8 mouse cellular contexts compared by ENCODE assay signal in genomic region chr8:25353822-25354770, GRCm38 (mm10).
DNase-seq lines count a peak whose midpoint lies in the region; ATAC-seq lines count a peak whose summit lies in the region.

No protein-coding gene starts in this region.

- peak overlapping the region; percentile 36 for H3K4me2 ChIP-seq in lung, embryonic 16.5 days (ENCODE audit: low read depth, low read length)
- H3K4me2 ChIP-seq in embryonic facial prominence, embryonic 14.5 days (ENCODE audit: low read depth, low read length), result peak overlapping the region; percentile 44
- H3K4me2 ChIP-seq in neural tube, embryonic 13.5 days, result peak overlapping the region; percentile 49

- peaks cover 4% of the 10 kb centered on the region; the same call in 1 of the 2 replicates for H3K4me1 ChIP-seq in lung, embryonic 16.5 days (replicated peaks; ENCODE audit: control insufficient read depth, insufficient read depth, low read length)
- peaks cover 14% of the 10 kb centered on the region for H3K4me1 ChIP-seq in embryonic facial prominence, embryonic 14.5 days (ENCODE audit: control insufficient read depth, insufficient read depth, low read length)
- peaks cover 30% of the 10 kb centered on the region for H3K4me1 ChIP-seq in limb, embryonic 10.5 days
- H3K4me1 ChIP-seq in neural tube, embryonic 13.5 days (replicated peaks), result peaks cover 17% of the 10 kb centered on the region

- no peaks in the 10 kb centered on the region for H3K36me3 ChIP-seq in lung, embryonic 16.5 days (ENCODE audit: control insufficient read depth, insufficient read depth, low read length)
- no peaks in the 10 kb centered on the region for H3K36me3 ChIP-seq in embryonic facial prominence, embryonic 14.5 days (ENCODE audit: control insufficient read depth, insufficient read depth, low read length)
- H3K36me3 ChIP-seq in limb, embryonic 10.5 days, result no peaks in the 10 kb centered on the region
- no peaks in the 10 kb centered on the region for H3K36me3 ChIP-seq in neural tube, embryonic 13.5 days

- ATAC-seq in lung, embryonic 16.5 days (ENCODE audit: low read depth), result no peak
- ATAC-seq in embryonic facial prominence, embryonic 14.5 days (ENCODE audit: low read depth), result peak; percentile 80
- ATAC-seq in neural tube, embryonic 13.5 days (ENCODE audit: low read depth), result peak; percentile 84

- H3K27me3 ChIP-seq in lung, embryonic 16.5 days (ENCODE audit: control insufficient read depth, insufficient read depth, low read depth, low read length), result peaks cover 15% of the 10 kb centered on the region
- no peaks in the 10 kb centered on the region for H3K27me3 ChIP-seq in embryonic facial prominence, embryonic 14.5 days (replicated peaks; ENCODE audit: control insufficient read depth, insufficient read depth, low read length)
- H3K27me3 ChIP-seq in limb, embryonic 10.5 days (ENCODE audit: low read depth, poor library complexity, severe bottlenecking), result 0 out of 2 replicates have a peak, but pooled peaks cover 8% of the 10 kb centered on the region
- H3K27me3 ChIP-seq in neural tube, embryonic 13.5 days, result peaks cover 9% of the 10 kb centered on the region; the same call in 1 of the 2 replicates

- H3K9me3 ChIP-seq in lung, embryonic 16.5 days (ENCODE audit: control insufficient read depth, low read length), result no peaks in the 10 kb centered on the region
- peaks cover 9% of the 10 kb centered on the region for H3K9me3 ChIP-seq in embryonic facial prominence, embryonic 14.5 days (ENCODE audit: control insufficient read depth, low read length)
- H3K9me3 ChIP-seq in limb, embryonic 10.5 days (replicated peaks), result no peaks in the 10 kb centered on the region
- no peaks in the 10 kb centered on the region for H3K9me3 ChIP-seq in neural tube, embryonic 13.5 days

- 15% methylated on average over 27 of the region's 27 CpGs for WGBS in lung, embryonic 16.5 days
- 6% methylated on average over 27 of the region's 27 CpGs for WGBS in embryonic facial prominence, embryonic 14.5 days
- WGBS in limb, embryonic 10.5 days, result 7% methylated on average over 27 of the region's 27 CpGs
- WGBS in neural tube, embryonic 13.5 days, result 11% methylated on average over 27 of the region's 27 CpGs

- peak overlapping the region; percentile 21; the same call in 1 of the 2 replicates for H3K9ac ChIP-seq in lung, embryonic 16.5 days (ENCODE audit: low read length)
- peak overlapping the region; percentile 10 for H3K9ac ChIP-seq in embryonic facial prominence, embryonic 14.5 days (ENCODE audit: low read depth, low read length)
- peak overlapping the region; percentile 39 for H3K9ac ChIP-seq in neural tube, embryonic 13.5 days

- no peak overlapping the region for H3K27ac ChIP-seq in lung, embryonic 16.5 days (ENCODE audit: low read length)
- H3K27ac ChIP-seq in embryonic facial prominence, embryonic 14.5 days (replicated peaks; ENCODE audit: low read depth, low read length), result peak overlapping the region; percentile 59
- peak overlapping the region; percentile 81 for H3K27ac ChIP-seq in limb, embryonic 10.5 days
- peak overlapping the region; percentile 68 for H3K27ac ChIP-seq in neural tube, embryonic 13.5 days (replicated peaks)

- no peak for DNase-seq in lung, postnatal 10 days
- DNase-seq in embryonic facial prominence, embryonic 14.5 days (ENCODE audit: low spot score), result peak; percentile 70
- DNase-seq in limb, embryonic 10.5 days (ENCODE audit: low spot score), result peak; percentile 66
- DNase-seq in urinary bladder, postnatal 4 days (ENCODE audit: low spot score in 2 of 2), result no peak
- DNase-seq in Muller cell, postnatal 12 days (ENCODE audit: inconsistent ontology term), result no peak
- DNase-seq in spleen, adult 12 weeks (ENCODE audit: low spot score), result no peak

- H3K4me3 ChIP-seq in lung, embryonic 16.5 days (ENCODE audit: low read length), result 0 out of 2 replicates have a peak overlapping the region, but pooled peaks have one; percentile 10
- peak overlapping the region; percentile 10 for H3K4me3 ChIP-seq in embryonic facial prominence, embryonic 14.5 days (ENCODE audit: low read depth, low read length)
- peak overlapping the region; percentile 40 for H3K4me3 ChIP-seq in limb, embryonic 10.5 days
- H3K4me3 ChIP-seq in neural tube, embryonic 13.5 days, result peak overlapping the region; percentile 15

Comparison
In these comparisons a context has a peak if more than half of its experiments do, and no peak if none do; other contexts are left out.
1. DNase-seq: peak in embryonic facial prominence, embryonic 14.5 days (single experiment) and limb, embryonic 10.5 days (single experiment); none in lung, postnatal 10 days (single experiment), urinary bladder, postnatal 4 days (0 of 2), Muller cell, postnatal 12 days (single experiment) and spleen, adult 12 weeks (single experiment).
2. Peak in every context shown above with its lines, with median percentiles within 50 percentile points of each other: H3K4me2 ChIP-seq, H3K4me3 ChIP-seq and H3K9ac ChIP-seq.